Mouse (Mus musculus): Measurements from ENCODE around the gene Fam189a1. TPM values are rescaled to one million over a fixed set of nuclear protein-coding genes. Genes with fewer than 3 reads are reported as not detected.

Gene Fam189a1
- polyA plus RNA-seq, 1 experiment, result not detected

DNA sequence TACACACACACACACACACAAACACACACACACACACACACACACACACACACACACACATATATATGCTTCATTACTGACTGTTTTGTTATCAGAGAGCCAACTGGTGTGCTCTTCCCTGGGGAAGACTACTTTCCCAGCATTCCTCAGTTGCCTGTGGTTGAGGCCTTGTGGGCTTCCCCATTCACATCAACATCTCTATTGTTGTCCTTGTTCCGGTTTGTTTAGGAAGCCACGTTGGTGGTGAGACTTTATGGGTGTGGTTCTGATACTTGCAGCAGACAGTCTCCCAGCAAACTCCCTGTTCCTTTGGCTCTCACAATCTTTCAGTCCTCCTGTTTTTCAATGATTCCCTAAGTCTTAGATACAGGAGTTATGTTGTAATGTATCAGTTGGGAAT, 204.2 kb downstream of the Fam189a1 start:
- no peaks in the 10 kb centered on the region for H3K27me3 ChIP-seq (ENCODE audit: control insufficient read depth)
- no peak for TF ChIP-seq TAL1 (IDR thresholded peaks at IDR 0.05; ENCODE audit: low read length)
- no peaks in the 10 kb centered on the region for H3K9me3 ChIP-seq (ENCODE audit: control insufficient read depth, low read length)
- no peaks in the 10 kb centered on the region for H3K4me1 ChIP-seq (ENCODE audit: control insufficient read depth)
- no peak overlapping the region for H3K4me3 ChIP-seq (replicated peaks)
- no peaks in the 10 kb centered on the region for H3K36me3 ChIP-seq (ENCODE audit: control insufficient read depth)

DNA sequence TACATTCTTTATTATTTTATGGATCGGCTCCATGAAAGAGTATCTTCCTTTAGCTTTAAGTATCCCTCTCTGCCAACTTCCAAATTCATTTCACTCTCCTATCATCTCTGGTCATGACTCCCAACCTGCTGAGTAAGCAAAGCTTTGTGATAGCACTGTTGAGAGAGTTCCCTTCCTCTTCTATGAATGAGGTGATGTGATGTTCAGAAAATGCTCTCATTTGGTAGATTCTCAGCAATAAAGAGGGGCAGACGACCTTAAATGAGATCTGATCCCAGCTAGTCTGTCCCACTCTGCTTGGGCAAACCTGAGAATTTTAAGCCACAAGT, 205.6 kb downstream of the Fam189a1 start:
- Histone ChIP-seq H3K4me1 (ENCODE audit: control insufficient read depth) (no peaks in the 10 kb centered on the region), H3K4me3 (replicated peaks) (no peak overlapping the region), H3K9me3 (ENCODE audit: control insufficient read depth, low read length) (no peaks in the 10 kb centered on the region), H3K36me3 (ENCODE audit: control insufficient read depth) (no peaks in the 10 kb centered on the region), H3K27me3 (ENCODE audit: control insufficient read depth) (no peaks in the 10 kb centered on the region)
- TF ChIP-seq TAL1 (IDR thresholded peaks at IDR 0.05; ENCODE audit: low read length) (no peak), GATA1 (IDR thresholded peaks at IDR 0.05; ENCODE audit: low read length) (no peak)

DNA sequence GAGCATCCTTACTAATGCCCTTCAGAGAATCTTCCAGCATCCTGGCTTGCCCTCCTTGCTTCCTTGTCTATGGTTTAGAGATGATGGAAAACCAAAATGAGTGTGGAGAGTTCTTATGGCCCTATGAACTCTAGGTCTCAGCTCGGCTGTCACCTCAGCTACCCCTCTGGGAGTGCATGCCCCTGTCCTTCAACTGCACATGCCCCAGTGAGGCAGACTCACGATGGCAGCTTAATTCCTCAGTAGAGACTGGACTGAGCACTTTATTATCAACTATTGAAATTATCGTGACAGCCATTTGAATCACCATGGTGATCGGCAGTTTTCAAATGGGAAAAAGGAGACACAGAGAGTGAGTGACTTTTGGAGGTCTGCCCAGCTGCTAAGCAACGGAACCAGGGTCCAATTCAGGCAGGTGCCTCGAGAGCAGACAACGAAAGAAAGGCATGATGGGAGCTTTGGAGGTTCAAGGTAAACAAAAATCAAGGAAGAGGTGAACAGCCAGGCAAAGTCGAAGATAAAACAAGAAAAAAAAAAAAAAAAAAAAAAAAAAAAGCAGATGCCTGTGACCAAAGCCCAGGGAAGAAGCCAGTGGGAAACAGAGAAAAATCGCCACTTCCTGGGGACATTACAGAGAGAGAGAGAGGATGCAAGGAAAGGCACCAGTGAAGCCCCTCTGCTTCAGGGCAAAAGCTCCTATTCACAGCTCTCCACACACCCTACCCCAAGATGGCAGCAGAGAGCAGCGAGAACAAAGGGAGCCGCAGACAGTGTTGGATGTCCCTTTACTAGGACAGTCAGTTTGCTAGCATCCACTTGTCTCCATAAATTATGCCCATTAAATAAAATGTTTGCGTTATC, 206.2 kb downstream of the Fam189a1 start:
- TF ChIP-seq TAL1 (IDR thresholded peaks at IDR 0.05; ENCODE audit: low read length) (no peak), GATA1 (IDR thresholded peaks at IDR 0.05; ENCODE audit: low read length) (no peak)
- H3K9me3 ChIP-seq (ENCODE audit: control insufficient read depth, low read length), result no peaks in the 10 kb centered on the region
- no peak overlapping the region for H3K4me3 ChIP-seq (replicated peaks)
- no peaks in the 10 kb centered on the region for H3K36me3 ChIP-seq (ENCODE audit: control insufficient read depth)
- no peaks in the 10 kb centered on the region for H3K27me3 ChIP-seq (ENCODE audit: control insufficient read depth)
- no peaks in the 10 kb centered on the region for H3K4me1 ChIP-seq (ENCODE audit: control insufficient read depth)

DNA sequence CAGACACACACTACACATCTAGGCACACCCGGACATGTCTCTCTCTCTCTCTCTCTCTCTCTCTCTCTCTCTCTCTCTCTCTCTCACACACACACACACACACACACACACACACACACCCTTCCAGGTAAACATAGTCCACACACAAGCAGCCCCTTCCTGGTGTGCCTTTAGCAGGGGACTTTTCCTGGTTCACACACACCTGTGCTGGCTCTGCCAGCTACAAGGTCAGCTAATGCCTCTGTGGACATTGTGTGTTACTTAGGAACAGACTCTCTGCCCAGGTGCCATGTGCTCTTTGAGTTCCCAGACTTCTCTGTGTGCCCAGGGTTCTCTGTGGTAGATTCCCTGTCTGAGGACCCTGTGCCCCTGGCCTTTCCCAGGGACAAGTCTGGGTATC, 206.9 kb downstream of the Fam189a1 start:
- no peaks in the 10 kb centered on the region for H3K9me3 ChIP-seq (ENCODE audit: control insufficient read depth, low read length)
- TF ChIP-seq TAL1 (IDR thresholded peaks at IDR 0.05; ENCODE audit: low read length) (no peak), GATA1 (IDR thresholded peaks at IDR 0.05; ENCODE audit: low read length) (no peak)
- no peaks in the 10 kb centered on the region for H3K4me1 ChIP-seq (ENCODE audit: control insufficient read depth)
- H3K27me3 ChIP-seq (ENCODE audit: control insufficient read depth), result no peaks in the 10 kb centered on the region
- no peak overlapping the region for H3K4me3 ChIP-seq (replicated peaks)
- no peaks in the 10 kb centered on the region for H3K36me3 ChIP-seq (ENCODE audit: control insufficient read depth)

DNA sequence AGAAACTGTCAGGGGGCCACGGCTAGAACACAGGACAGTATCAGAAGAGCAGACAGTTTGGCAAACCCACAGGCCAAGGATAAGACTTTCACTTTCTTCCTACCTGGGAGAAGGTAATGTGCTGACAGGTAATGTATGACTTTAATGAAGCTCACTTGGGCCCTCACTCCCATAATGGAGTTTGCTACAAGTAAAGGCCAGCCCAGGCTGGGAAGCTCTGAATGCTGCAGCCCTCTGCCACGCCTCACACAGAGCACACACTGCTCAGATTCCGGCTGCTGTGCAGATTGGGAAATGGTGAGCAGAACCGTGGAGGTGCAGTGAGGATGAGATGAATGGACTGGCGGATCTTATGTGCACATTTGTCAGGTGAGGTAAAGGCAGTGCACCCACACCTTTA, 211.7 kb downstream of the Fam189a1 start:
- no peaks in the 10 kb centered on the region for H3K27me3 ChIP-seq (ENCODE audit: control insufficient read depth)
- H3K36me3 ChIP-seq (ENCODE audit: control insufficient read depth), result no peaks in the 10 kb centered on the region
- no peaks in the 10 kb centered on the region for H3K4me1 ChIP-seq (ENCODE audit: control insufficient read depth)
- no peaks in the 10 kb centered on the region for H3K9me3 ChIP-seq (ENCODE audit: control insufficient read depth, low read length)
- H3K4me3 ChIP-seq (replicated peaks), result no peak overlapping the region
- TF ChIP-seq GATA1 (IDR thresholded peaks at IDR 0.05; ENCODE audit: low read length) (no peak), TAL1 (IDR thresholded peaks at IDR 0.05; ENCODE audit: low read length) (no peak)

DNA sequence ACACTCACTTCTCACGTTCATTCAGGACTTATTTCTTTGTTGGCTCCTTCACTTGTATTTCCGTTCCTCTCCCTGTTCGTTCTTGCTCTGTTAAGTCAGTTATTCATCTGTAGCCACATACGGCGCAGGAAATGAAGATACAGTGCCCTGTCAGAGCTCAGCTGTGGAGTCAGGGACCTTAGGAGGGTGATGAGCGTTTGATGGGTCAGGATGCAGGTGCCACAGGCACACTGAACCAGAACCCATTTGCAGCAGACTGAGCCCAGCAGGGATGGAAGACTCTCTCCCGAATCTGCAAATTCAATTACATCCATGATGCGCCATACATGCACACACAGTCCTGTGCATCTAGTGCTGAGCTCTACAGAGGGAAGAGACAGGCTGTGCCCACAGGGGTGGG, 212.2 kb downstream of the Fam189a1 start:
- H3K36me3 ChIP-seq (ENCODE audit: control insufficient read depth), result no peaks in the 10 kb centered on the region
- no peaks in the 10 kb centered on the region for H3K27me3 ChIP-seq (ENCODE audit: control insufficient read depth)
- TF ChIP-seq GATA1 (IDR thresholded peaks at IDR 0.05; ENCODE audit: low read length), result no peak
- no peak for TF ChIP-seq TAL1 (IDR thresholded peaks at IDR 0.05; ENCODE audit: low read length)
- no peaks in the 10 kb centered on the region for H3K4me1 ChIP-seq (ENCODE audit: control insufficient read depth)
- no peak overlapping the region for H3K4me3 ChIP-seq (replicated peaks)
- H3K9me3 ChIP-seq (ENCODE audit: control insufficient read depth, low read length), result no peaks in the 10 kb centered on the region

DNA sequence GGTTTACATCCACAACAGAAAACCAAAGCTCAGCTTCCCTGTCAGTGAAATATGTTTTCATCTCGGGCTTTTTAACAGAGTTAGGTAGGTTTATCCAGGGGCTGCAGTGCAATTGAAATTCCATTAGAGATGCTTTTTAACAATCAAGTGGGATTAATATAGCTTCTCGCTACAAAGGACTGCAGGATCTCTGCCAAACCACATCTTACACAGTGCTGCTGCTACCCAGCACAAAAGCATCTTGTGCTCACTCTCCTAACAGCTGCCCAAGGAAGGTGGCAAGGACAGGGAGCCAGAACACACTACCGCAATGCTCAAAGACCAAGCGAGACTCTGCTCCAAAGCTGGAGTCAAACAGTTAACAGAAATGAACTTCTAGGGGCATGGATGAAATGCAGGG, 219.4 kb downstream of the Fam189a1 start:
- no peaks in the 10 kb centered on the region for H3K36me3 ChIP-seq (ENCODE audit: control insufficient read depth)
- H3K9me3 ChIP-seq (ENCODE audit: control insufficient read depth, low read length), result peaks cover 2% of the 10 kb centered on the region; the same call in 1 of the 2 replicates
- TF ChIP-seq TAL1 (IDR thresholded peaks at IDR 0.05; ENCODE audit: low read length) (no peak), GATA1 (IDR thresholded peaks at IDR 0.05; ENCODE audit: low read length) (no peak)
- no peaks in the 10 kb centered on the region for H3K27me3 ChIP-seq (ENCODE audit: control insufficient read depth)
- no peaks in the 10 kb centered on the region for H3K4me1 ChIP-seq (ENCODE audit: control insufficient read depth)
- H3K4me3 ChIP-seq (replicated peaks), result no peak overlapping the region

DNA sequence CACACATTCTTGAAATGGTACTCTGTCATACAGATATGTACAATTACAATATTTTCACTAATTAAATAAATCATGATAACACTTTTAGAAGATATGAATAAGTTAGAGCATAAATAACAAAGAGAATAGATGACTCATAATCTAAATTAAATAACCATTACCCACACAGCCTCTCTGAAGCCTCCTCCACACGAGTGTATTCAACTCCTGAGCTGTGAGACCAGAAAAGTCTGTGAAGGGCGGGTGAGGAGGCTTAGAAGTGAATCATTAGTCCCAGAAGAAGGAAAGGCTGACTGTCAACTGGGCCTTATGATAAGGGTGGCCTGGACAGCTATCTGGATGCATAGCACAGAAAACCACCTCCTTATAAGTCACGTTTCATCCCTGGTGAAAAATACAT, 222.3 kb downstream of the Fam189a1 start:
- H3K27me3 ChIP-seq (ENCODE audit: control insufficient read depth), result no peaks in the 10 kb centered on the region
- H3K36me3 ChIP-seq (ENCODE audit: control insufficient read depth), result no peaks in the 10 kb centered on the region
- H3K9me3 ChIP-seq (ENCODE audit: control insufficient read depth, low read length), result peaks cover 2% of the 10 kb centered on the region; the same call in 1 of the 2 replicates
- TF ChIP-seq TAL1 (IDR thresholded peaks at IDR 0.05; ENCODE audit: low read length) (no peak), GATA1 (IDR thresholded peaks at IDR 0.05; ENCODE audit: low read length) (no peak)
- no peak overlapping the region for H3K4me3 ChIP-seq (replicated peaks)
- H3K4me1 ChIP-seq (ENCODE audit: control insufficient read depth), result no peaks in the 10 kb centered on the region

DNA sequence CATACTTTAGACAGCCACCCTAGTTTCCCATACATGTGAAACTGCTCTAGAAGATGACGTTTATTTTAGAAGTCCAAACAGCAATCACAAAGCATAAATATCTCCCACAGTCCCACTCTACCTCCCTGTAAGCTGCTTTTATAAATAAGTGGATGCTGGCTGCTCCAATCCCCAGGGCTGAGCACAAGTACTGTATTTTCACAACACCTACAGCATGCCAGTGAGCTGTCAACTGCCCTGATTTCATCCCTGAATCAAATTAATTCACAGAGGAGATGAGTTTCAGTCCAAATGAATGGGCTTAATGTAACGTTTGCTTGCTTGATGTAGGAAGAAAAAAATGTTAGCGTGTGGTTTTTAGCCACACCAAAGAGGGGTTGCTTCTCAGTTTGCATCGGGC, 225.4 kb downstream of the Fam189a1 start:
- TF ChIP-seq TAL1 (IDR thresholded peaks at IDR 0.05; ENCODE audit: low read length) (no peak), GATA1 (IDR thresholded peaks at IDR 0.05; ENCODE audit: low read length) (no peak)
- H3K9me3 ChIP-seq (ENCODE audit: control insufficient read depth, low read length), result peaks cover under 1% of the 10 kb centered on the region; the same call in 1 of the 2 replicates
- H3K4me1 ChIP-seq (ENCODE audit: control insufficient read depth), result no peaks in the 10 kb centered on the region
- H3K4me3 ChIP-seq (replicated peaks), result no peak overlapping the region
- H3K36me3 ChIP-seq (ENCODE audit: control insufficient read depth), result no peaks in the 10 kb centered on the region
- H3K27me3 ChIP-seq (ENCODE audit: control insufficient read depth), result no peaks in the 10 kb centered on the region

DNA sequence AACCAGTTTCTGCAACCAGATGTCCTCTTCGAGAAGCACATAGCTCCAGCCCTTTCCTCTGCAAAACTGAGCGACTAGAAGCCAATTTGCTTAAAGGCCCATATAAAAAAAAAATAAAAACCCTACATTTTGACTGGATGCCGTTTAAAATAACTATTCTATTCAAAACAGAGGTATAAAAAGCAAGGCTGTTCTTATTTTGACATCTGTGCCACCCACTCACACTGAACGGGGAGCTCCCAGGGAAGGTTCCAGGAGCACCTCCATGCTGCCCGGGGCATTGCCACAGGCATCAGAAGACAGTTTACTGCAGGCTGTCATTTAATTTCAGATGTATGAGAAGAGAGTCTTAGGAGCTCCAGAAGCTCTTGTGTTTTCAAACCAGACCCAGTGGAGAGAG, 232.5 kb downstream of the Fam189a1 start:
- H3K36me3 ChIP-seq (ENCODE audit: control insufficient read depth), result no peaks in the 10 kb centered on the region
- H3K9me3 ChIP-seq (ENCODE audit: control insufficient read depth, low read length), result peaks cover 3% of the 10 kb centered on the region; the same call in 1 of the 2 replicates
- no peak for TF ChIP-seq TAL1 (IDR thresholded peaks at IDR 0.05; ENCODE audit: low read length)
- TF ChIP-seq GATA1 (IDR thresholded peaks at IDR 0.05; ENCODE audit: low read length), result no peak
- H3K27me3 ChIP-seq (ENCODE audit: control insufficient read depth), result no peaks in the 10 kb centered on the region
- H3K4me3 ChIP-seq (replicated peaks), result no peak overlapping the region
- H3K4me1 ChIP-seq (ENCODE audit: control insufficient read depth), result no peaks in the 10 kb centered on the region
